Mouse (Mus musculus): ENCODE data around the gene Pepd. TPM values are rescaled to one million over a fixed set of nuclear protein-coding genes. Genes with fewer than 3 reads are reported as not detected.

The Pepd gene
- total RNA-seq, 2 experiments from 2014 or later = 85.8 to 112 TPM

- DNase-seq = no peak
Measured at GRCm38 (mm10) chr7:35027801-35028420, 115.7 kb downstream of the Pepd start.

GRCm38 (mm10) chr7:35028559-35028958 lies 116.4 kb downstream of the Pepd start:
- no peak for DNase-seq

- DNase-seq = no peak
Measured at GRCm38 (mm10) chr7:35029228-35029627, 117.0 kb downstream of the Pepd start.

- no peak for DNase-seq
Measured at GRCm38 (mm10) chr7:35029648-35030047, 117.5 kb downstream of the Pepd start.

- no peak for DNase-seq
Measured at GRCm38 (mm10) chr7:35030567-35030966, 118.4 kb downstream of the Pepd start.

- DNase-seq = peak in 1 of 2 experiments; percentile 36
Measured at GRCm38 (mm10) chr7:35035141-35035553, 123.0 kb downstream of the Pepd start.

DNA sequence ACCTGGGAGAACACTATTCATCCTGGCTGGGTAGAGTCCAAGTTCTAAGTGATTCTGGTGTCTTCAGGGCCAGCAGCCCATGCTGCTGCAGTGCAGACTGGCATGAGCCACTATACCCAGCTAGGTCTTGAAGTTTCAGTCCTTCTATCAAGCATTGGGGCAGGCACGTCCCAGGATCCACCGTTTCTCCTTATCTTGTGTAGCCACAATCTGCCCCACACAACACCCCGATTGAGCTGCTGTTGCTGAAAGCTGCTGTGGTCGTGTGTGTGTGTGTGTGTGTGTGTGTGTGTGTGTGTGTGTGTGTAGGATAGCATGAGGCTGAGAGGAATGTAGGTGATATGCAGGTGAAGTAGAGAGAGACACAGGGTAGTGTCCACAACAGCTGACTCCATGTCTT lies 123.4 kb downstream of the Pepd start:
- DNase-seq = no peak

- DNase-seq = peak; percentile 62 to 71
Measured at GRCm38 (mm10) chr7:35036266-35036731, 124.1 kb downstream of the Pepd start.

DNA sequence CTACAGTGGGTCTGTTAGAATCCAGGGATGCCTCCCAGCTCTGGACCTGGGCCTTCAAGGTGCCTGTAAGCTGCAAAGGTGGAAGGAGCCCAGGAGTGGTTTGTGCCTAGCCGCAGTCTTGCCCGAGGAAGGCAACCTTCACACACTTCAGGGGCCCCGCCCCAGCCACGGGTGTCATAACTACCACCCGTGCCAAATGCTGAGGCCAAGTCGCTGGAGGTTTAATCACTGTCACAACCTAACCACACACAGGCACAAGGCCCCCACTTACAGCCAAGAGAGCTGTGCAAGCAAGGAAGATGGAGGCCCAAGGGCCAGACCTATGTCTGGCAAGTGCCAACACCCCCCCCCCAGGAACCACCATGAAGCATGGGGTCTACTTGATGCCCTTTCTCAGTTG lies 125.2 kb downstream of the Pepd start:
- DNase-seq = peak; percentile 37 to 65

GRCm38 (mm10) chr7:35040176-35040972 lies 128.2 kb downstream of the Pepd start:
- no peak for DNase-seq

DNA sequence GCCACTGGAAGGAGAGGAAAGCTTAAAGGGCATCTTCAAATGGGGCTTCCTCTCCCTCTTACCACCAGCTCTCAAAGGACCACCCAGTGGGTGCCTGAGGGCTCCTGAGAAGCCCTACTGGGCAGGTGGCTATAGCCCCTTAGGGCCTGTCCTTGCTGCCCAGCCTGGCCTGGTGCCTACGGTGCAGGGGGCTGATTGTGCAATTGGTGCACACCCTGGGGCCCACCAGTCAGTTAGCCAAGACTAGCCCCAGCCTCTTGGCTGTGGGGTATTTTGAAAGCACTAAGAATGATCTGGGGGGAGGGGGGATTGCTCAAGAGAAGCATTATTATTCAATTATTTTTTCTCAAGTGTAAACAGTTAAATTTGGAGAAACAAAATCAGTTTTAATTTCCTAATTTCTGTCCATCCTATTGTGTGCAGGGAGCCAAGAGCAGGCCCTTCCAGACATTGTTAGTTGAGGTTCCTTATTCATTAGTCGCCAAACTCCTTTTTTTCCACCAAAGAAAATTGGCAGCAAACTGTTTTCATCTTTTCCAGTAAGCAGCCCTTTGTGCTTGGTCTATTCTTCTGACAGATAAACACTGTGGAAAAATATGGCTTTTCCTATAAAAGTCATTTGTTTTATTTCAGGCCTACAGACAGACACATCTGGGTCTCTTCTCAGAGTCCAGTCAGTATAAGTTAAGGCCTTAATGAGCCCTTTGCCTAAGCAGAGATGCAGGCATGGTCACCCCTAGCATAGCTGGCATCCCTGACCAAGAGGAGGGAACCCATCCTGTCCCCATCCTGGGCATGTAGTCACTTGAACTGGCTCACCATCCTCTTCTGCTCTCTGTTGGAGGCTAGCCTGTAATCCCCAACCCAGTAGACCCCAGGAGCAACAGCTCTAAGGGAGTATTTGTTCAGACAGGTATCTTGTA lies 129.4 kb downstream of the Pepd start:
- peak in 1 of 2 experiments; percentile 54 for DNase-seq

- no peak for DNase-seq
Measured at GRCm38 (mm10) chr7:35042209-35042554, 130.0 kb downstream of the Pepd start.

DNA sequence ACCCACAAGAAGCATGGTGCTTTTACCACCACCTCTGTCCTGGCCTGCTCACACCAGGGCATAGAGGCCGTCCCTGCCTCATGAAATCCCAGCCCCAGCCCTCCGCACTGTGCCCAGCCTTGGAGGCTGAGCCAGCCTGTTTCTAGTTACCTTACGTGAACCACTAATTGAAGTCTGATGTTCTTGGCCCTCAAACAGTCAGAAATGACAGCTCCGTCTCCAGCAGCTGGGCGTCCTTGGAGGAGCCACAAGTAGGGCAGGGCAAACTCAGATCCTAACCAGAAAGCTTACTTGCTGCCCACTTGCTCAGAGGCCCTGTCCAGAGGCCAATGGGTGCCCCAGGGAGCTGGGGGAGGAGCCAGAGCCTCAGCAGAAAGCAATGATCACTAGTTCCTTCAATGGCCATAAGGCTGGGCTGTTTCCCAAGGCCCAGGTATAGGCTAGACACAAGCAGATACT lies 130.6 kb downstream of the Pepd start:
- peak; percentile 59 to 80 for DNase-seq

GRCm38 (mm10) chr7:35043266-35043817 lies 131.2 kb downstream of the Pepd start:
- peak in 1 of 2 experiments; percentile 32 for DNase-seq

- peak in 1 of 2 experiments; percentile 22 for DNase-seq
Measured at GRCm38 (mm10) chr7:35044719-35045118, 132.5 kb downstream of the Pepd start.

DNA sequence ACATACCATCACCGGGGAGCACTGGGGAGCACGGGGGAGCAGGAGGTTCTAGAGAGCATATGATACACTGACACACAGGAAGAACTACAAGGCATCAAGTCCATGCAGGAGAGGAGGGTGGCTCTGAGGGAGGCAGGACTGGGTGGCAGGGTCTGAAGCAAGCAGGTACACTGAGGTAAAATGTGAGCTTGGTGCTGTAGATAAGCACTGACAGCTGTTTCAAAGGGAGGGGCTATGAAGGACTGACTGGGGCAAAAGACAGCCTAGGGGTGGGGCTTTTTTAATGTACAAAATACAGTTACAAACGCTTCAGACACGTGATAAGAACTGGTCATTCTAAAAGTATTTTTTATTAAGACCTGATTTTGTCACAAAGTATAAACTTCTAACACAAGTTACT lies 133.9 kb downstream of the Pepd start:
- DNase-seq = no peak

DNA sequence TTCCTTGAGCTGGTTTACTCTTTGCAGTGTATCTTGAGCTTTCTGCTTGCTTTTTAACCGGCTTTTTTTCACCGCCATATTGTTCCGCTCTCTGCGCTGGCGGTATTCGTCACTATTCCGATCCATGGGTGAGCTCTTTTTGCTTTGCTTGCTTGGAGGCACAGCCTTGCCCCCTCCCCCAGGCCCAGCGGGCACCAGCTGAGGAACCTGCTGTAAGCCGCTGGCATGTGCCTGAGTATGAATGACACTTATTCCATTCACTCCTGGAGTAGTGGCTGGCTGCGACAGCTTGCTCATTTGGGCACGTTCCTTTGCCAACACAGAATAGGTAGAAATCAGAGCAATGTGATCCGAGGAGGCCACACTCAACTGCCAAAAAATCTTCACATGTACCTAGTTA lies 138.4 kb downstream of the Pepd start:
- no peak for DNase-seq

DNA sequence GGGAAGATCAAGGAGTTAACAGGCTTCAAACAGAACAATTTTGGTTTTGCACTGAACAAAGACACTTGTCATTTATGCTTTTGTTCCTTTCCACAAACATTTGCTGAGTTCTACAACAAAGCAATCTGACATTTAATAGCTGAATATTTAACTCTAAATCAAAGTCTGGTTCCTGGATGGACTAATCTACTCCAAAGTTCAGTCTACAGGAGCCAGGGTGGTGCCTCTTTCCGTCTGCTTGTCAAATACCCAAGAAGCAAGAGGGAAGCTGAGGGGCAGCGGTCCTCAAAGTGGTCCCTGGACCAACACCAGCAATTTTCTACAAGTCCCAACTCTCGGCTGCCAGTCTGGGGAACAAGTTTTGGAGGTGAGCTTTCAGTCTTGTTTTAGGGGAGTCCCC lies 141.0 kb downstream of the Pepd start:
- DNase-seq = no peak

GRCm38 (mm10) chr7:35054286-35054685 lies 142.1 kb downstream of the Pepd start:
- no peak for DNase-seq

DNA sequence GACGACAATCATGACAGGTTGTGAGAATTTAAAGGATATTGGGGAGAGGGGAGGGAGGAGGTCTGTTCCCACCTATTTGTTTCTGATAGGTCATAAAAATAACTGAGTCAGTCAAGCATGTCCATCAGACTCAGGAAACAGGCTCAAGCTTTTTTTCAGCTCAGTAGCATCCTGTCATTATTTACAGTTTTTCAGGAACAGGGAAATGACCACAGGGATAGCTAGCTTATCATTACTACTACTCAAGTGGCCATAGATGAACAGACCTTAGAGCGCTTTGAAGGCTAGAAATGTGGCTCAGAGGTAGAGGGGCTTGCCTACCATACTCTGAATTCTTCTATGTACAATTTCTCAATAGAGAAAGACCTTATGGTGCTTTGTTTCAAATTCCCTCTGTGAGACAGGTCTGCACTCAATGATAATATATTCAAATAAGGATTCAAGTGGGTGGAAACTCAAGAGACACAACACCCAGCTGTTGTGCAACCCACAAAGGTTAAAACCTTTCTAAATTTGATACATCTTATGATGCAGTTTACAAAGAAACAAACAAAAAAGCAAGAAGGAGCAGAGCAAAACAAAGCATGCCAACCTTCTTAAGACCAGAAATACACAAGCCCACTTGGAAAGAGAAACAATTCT lies 142.9 kb downstream of the Pepd start:
- DNase-seq = no peak

- peak; percentile 77 to 79 for DNase-seq
Measured at GRCm38 (mm10) chr7:35055619-35056435, 143.6 kb downstream of the Pepd start.

All from adrenal gland, postnatal 36 days (tissue).